Mouse (Mus musculus) neural tube, postnatal 0 days (tissue): ENCODE results near the gene Acadl. TPM values are rescaled to one million over a fixed set of nuclear protein-coding genes. Genes with fewer than 3 reads are reported as not detected.

Experiments used
- polyA plus RNA-seq: library from polyadenylated mRNA; unstranded; fragments of >200 nt; fragmentation: Nextera tagmentation; extraction: Ambion mirVana; gene quantifications from 2 replicates; pipeline ENCODE4 v1.2.1, GENCODE M21; 2015

Gene Acadl
- 101 and 108 TPM in 2 replicates for polyA plus RNA-seq

DNA sequence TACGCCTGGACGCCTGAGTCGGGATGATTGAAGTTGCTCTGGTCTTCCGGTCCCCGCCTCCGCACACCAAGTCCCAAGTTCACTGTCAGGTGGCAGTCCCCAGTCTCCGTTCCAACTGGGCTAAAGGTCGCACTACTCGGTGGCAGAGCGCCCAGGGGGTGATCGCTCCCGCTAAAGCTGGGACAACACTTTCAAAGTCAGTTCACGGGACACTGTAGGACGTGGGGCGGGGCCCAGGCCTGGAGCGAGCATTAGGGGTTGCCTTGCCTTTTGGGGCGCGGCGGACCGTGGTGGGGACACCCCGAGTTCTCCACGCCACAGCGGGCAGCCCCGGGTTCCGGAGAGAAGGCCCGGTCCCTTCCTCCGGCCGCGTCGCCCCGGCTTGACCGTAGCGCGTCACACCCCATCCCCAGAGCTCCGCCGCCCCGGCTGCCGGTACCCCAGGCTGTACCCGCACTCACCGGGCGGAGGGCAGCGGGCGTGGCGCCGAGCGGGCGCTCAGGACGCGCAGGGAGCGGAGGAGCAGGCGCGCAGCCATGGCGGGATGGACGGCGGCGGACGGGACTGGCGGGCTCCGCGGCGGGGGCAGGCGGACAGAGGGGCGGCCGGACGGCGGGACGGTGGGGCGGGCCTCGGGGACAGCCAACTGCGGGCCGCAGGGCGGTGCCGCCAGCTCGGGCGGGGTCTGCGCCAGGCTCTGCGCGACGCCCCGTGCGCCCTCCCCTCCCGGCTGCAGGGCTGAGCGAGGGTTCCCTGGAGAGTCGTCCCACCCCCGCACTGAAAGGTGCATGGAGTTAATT lies at the start of gene Acadl:
Gene Acadl, minus strand, starts transcription at position 566 of the 800 bp plus-strand sequence.

GRCm38 (mm10) chr1:66817453-66817839 lies 45.6 kb downstream of the Acadl start, which contains the start of gene Kansl1l:
TSS of gene Kansl1l (minus strand) at chr1:66817562.

Other genes starting within 250 kb of the Acadl start
- gene Rpe, start 162.4 kb downstream of the Acadl start, polyA plus RNA-seq = 33.5 and 35.1 TPM in 2 replicates
- gene Kansl1l, start 45.7 kb downstream of the Acadl start, polyA plus RNA-seq = 10.1 and 10.8 TPM in 2 replicates
- gene Myl1, start 82.1 kb upstream of the Acadl start, polyA plus RNA-seq = 10.1 and 11.8 TPM in 2 replicates
- 194 and 199 TPM in 2 replicates for gene Lancl1, start 175.6 kb upstream of the Acadl start, polyA plus RNA-seq